Mouse (Mus musculus) C2C12 (cell line): ENCODE results near the gene Hoxa3. TPM values are rescaled to one million over a fixed set of nuclear protein-coding genes. Genes with fewer than 3 reads are reported as not detected.

Experiments used
- H3K27me3 ChIP-seq: one replicate; pipeline ENCODE4 v1.6.1; 2011; ENCODE audit not compliant: control insufficient read depth, insufficient read depth, insufficient read length
- H3K36me3 ChIP-seq: one replicate; pipeline ENCODE4 v1.6.1; 2011; ENCODE audit not compliant: control insufficient read depth, insufficient read depth
- H3K4me3 ChIP-seq: one replicate; pipeline ENCODE4 v1.5.1; 2011; ENCODE audit warnings: mild to moderate bottlenecking, control low read depth; ENCODE audit not compliant: poor library complexity, insufficient read depth, severe bottlenecking
- H3K79me2 ChIP-seq: one replicate; pipeline ENCODE4 v1.6.1; 2011; ENCODE audit not compliant: control insufficient read depth, insufficient read depth
- H3K79me3 ChIP-seq: one replicate; pipeline ENCODE4 v1.6.1; 2011; ENCODE audit warnings: low read depth, control low read depth
- H3ac ChIP-seq: one replicate; pipeline ENCODE3; 2011; ENCODE audit warnings: low read depth; ENCODE audit not compliant: control insufficient read depth, insufficient read length
- CEBPB ChIP-seq: IDR thresholded peaks from one replicate; pipeline ENCODE4 v1.6.1; 2011; ENCODE audit warnings: low read depth, mild to moderate bottlenecking, control low read depth, moderate library complexity
- CTCF ChIP-seq: IDR thresholded peaks from one replicate; pipeline ENCODE4 v1.5.1; 2011; ENCODE audit not compliant: control insufficient read depth, insufficient read depth, insufficient read length
- FOSL1 ChIP-seq: IDR thresholded peaks from one replicate; pipeline ENCODE4 v1.8.0; 2011; ENCODE audit warnings: mild to moderate bottlenecking, low read length; ENCODE audit not compliant: poor library complexity, insufficient read depth, severe bottlenecking
- MAX ChIP-seq: IDR thresholded peaks from one replicate; pipeline ENCODE4 v1.6.1; 2011; ENCODE audit warnings: mild to moderate bottlenecking, control low read depth
- MYOD1 ChIP-seq: IDR thresholded peaks from one replicate; pipeline ENCODE4 v1.6.1; 2011; ENCODE audit warnings: low read depth; ENCODE audit not compliant: control insufficient read depth, insufficient read length
- MYOG ChIP-seq: IDR thresholded peaks from one replicate; pipeline ENCODE4 v1.6.1; 2011; ENCODE audit not compliant: control insufficient read depth, insufficient read length; ENCODE audit errors: extremely low read depth
- USF1 ChIP-seq: IDR thresholded peaks from one replicate; pipeline ENCODE4 v1.6.1; 2011; ENCODE audit warnings: low read depth, mild to moderate bottlenecking, control low read depth, moderate library complexity
- polyA plus RNA-seq: library from polyadenylated mRNA; unstranded; fragments of >200 nt; fragmentation: generic; extraction: Trizol; gene quantifications from one replicate; pipeline ENCODE4 v1.2.1, GENCODE M21; 2012; ENCODE audit warnings: missing spikeins

Hoxa3 gene
- polyA plus RNA-seq, 1 experiment: 0.67 TPM

GRCm38 (mm10) chr6:52218643-52219215 is 5.6 kb upstream of the Hoxa3 start:
- Histone ChIP-seq H3ac (no peak overlapping the region), H3K4me3 (no peak overlapping the region), H3K36me3 (peaks cover 7% of the 10 kb centered on the region), H3K79me2 (peaks cover 64% of the 10 kb centered on the region), H3K27me3 (no peaks in the 10 kb centered on the region), H3K79me3 (peaks cover 25% of the 10 kb centered on the region)
- TF ChIP-seq CTCF: no peak
- no peak for TF ChIP-seq MYOD1
- TF ChIP-seq FOSL1: no peak
- TF ChIP-seq MYOG: no peak

- Histone ChIP-seq H3K79me2 (peaks cover 58% of the 10 kb centered on the region), H3K36me3 (peaks cover under 1% of the 10 kb centered on the region), H3ac (peak overlapping the region; percentile 5), H3K4me3 (no peak overlapping the region), H3K27me3 (no peaks in the 10 kb centered on the region), H3K79me3 (peaks cover 18% of the 10 kb centered on the region)
- TF ChIP-seq CEBPB (no peak), USF1 (no peak), MYOG (no peak), MYOD1 (no peak), MAX (no peak), CTCF (no peak), FOSL1 (no peak)
These were observed 4.9 kb upstream of the Hoxa3 start for GRCm38 (mm10) chr6:52217895-52218642.

- TF ChIP-seq CTCF: no peak
- peak; percentile 96 for TF ChIP-seq USF1
- Histone ChIP-seq H3ac (peak overlapping the region; percentile 66), H3K4me3 (peak overlapping the region; percentile 57), H3K79me3 (peaks cover 15% of the 10 kb centered on the region), H3K36me3 (no peaks in the 10 kb centered on the region), H3K27me3 (no peaks in the 10 kb centered on the region), H3K79me2 (peaks cover 57% of the 10 kb centered on the region)
These were observed 4.3 kb upstream of the Hoxa3 start for GRCm38 (mm10) chr6:52217459-52217768.

- Histone ChIP-seq H3K79me2 (peaks cover 58% of the 10 kb centered on the region), H3ac (peak overlapping the region; percentile 80), H3K36me3 (no peaks in the 10 kb centered on the region), H3K4me3 (peak overlapping the region; percentile 57), H3K79me3 (peaks cover 19% of the 10 kb centered on the region), H3K27me3 (no peaks in the 10 kb centered on the region)
- TF ChIP-seq MYOG: no peak
- TF ChIP-seq CEBPB: no peak
- TF ChIP-seq MAX: no peak
- TF ChIP-seq CTCF: no peak
- no peak for TF ChIP-seq MYOD1
- TF ChIP-seq USF1: no peak
- TF ChIP-seq FOSL1: no peak
These were observed 3.7 kb upstream of the Hoxa3 start for GRCm38 (mm10) chr6:52216691-52217458.

GRCm38 (mm10) chr6:52215771-52216535 is 2.8 kb upstream of the Hoxa3 start:
- Histone ChIP-seq H3K36me3 (no peaks in the 10 kb centered on the region), H3K79me3 (peaks cover 26% of the 10 kb centered on the region), H3ac (peak overlapping the region; percentile 47), H3K4me3 (peak overlapping the region; percentile 57), H3K27me3 (no peaks in the 10 kb centered on the region), H3K79me2 (peaks cover 67% of the 10 kb centered on the region)
- TF ChIP-seq MYOG (no peak), MAX (no peak), FOSL1 (no peak), CEBPB (no peak), CTCF (no peak), USF1 (no peak), MYOD1 (no peak)
